Mouse (Mus musculus) liver, adult 2 months (tissue): ENCODE measurements at regions not wholly inside any gene's neighbourhood (a gene's known extent, or its start where the extent isn't known, plus 50 kb on each side); places are given as distances from the start of the nearest gene placed in this dataset.

Source experiments
- DNase-seq: peaks from one replicate; pipeline ENCODE4 v3.0.0-alpha.2; 2011; ENCODE audit warnings: low read depth, low spot score; ENCODE audit errors: extremely low read depth
- H3K27ac ChIP-seq: fragments of 200-500 bp; replicated peaks from 2 replicates; pipeline ENCODE4 v1.5.1; 2012; ENCODE audit warnings: low read depth, mild to moderate bottlenecking, control low read depth, inconsistent platforms, low read length; ENCODE audit not compliant: insufficient read depth
- H3K27me3 ChIP-seq: fragments of 200-500 bp; 2 replicates; pipeline ENCODE4 v1.6.1; 2012; ENCODE audit warnings: mild to moderate bottlenecking, moderate library complexity, low read length, inconsistent platforms; ENCODE audit not compliant: control insufficient read depth, insufficient read depth
- H3K36me3 ChIP-seq: fragments of 200-500 bp; 2 replicates; pipeline ENCODE4 v1.6.1; 2012; ENCODE audit warnings: low read length, inconsistent platforms; ENCODE audit not compliant: control insufficient read depth, insufficient read depth
- H3K4me1 ChIP-seq: fragments of 200-500 bp; 2 replicates; pipeline ENCODE4 v1.6.1; 2011; ENCODE audit warnings: low read length; ENCODE audit not compliant: control insufficient read depth, insufficient read depth
- H3K4me3 ChIP-seq: fragments of 200-500 bp; 2 replicates; pipeline ENCODE4 v1.5.1; 2011; ENCODE audit warnings: low read depth, mild to moderate bottlenecking, control low read depth, low read length, moderate library complexity; ENCODE audit not compliant: insufficient read depth
- H3K79me2 ChIP-seq: fragments of 200-500 bp; 2 replicates; pipeline ENCODE4 v1.6.1; 2012; ENCODE audit warnings: inconsistent platforms, mild to moderate bottlenecking, low read length, moderate library complexity; ENCODE audit not compliant: control insufficient read depth, insufficient read depth
- H3K9ac ChIP-seq: fragments of 200-500 bp; 2 replicates; pipeline ENCODE4 v1.6.1; 2012; ENCODE audit warnings: low read depth, mild to moderate bottlenecking, control low read depth, inconsistent platforms, low read length
- CTCF ChIP-seq: fragments of 200-500 bp; IDR thresholded peaks from 2 replicates; pipeline ENCODE4 v1.5.1; 2011; ENCODE audit warnings: low read depth, low read length, control low read depth
- POLR2A ChIP-seq: fragments of 200-500 bp; IDR thresholded peaks from 2 replicates; pipeline ENCODE4 v1.6.1; 2011; ENCODE audit warnings: low read length, control low read depth; ENCODE audit not compliant: insufficient read depth; ENCODE audit errors: extremely low read depth
- WGBS: fragments of 180-500 bp; shearing (Covaris S2); methylation state at CpG from one replicate; pipeline ENCODE4 v1.1.7; 2018; 5-methylcytosine and 5-hydroxymethylcytosine counted together

GRCm38 (mm10) chr3:120732391-120732790 lies 439.1 kb downstream of the Rwdd3 start:
- Histone ChIP-seq H3K4me1 (no peaks in the 10 kb centered on the region), H3K79me2 (no peaks in the 10 kb centered on the region), H3K9ac (no peak overlapping the region), H3K4me3 (no peak overlapping the region), H3K27me3 (no peaks in the 10 kb centered on the region), H3K36me3 (no peaks in the 10 kb centered on the region), H3K27ac (no peak overlapping the region)
- no peak for DNase-seq
- TF ChIP-seq POLR2A, result no peak
- TF ChIP-seq CTCF, result no peak
- WGBS, result 87% methylated on average over 8 of the region's 8 CpGs

- Histone ChIP-seq H3K27me3 (no peaks in the 10 kb centered on the region), H3K27ac (no peak overlapping the region), H3K36me3 (no peaks in the 10 kb centered on the region), H3K9ac (no peak overlapping the region), H3K4me1 (no peaks in the 10 kb centered on the region), H3K79me2 (no peaks in the 10 kb centered on the region), H3K4me3 (no peak overlapping the region)
- WGBS, result 82% methylated on average over 9 of the region's 9 CpGs
- DNase-seq, result no peak
- TF ChIP-seq CTCF, result no peak
- TF ChIP-seq POLR2A, result no peak
Observed at GRCm38 (mm10) chr3:120731287-120731686, 440.2 kb downstream of the Rwdd3 start.

DNA sequence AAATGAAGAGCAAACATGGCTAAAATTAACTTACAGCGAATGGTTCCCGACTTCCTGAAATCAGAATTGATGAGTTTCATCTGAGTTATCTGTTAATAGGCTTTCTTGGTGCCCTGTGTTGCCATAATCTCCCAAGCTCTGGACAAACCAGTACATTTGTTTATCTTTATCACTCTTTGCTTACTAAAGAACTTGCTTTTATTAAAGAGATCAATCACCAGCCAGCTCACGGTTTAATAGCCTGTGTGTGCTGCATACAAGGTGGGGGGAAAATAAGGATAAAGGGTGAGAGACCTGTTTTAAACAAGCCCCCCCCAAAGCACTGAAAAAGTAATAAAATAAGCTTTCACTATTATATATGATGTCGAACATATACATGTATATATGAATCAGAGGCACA lies 441.3 kb downstream of the Rwdd3 start:
- H3K4me1 ChIP-seq, result no peaks in the 10 kb centered on the region
- no peak overlapping the region for H3K27ac ChIP-seq
- TF ChIP-seq POLR2A (no peak), CTCF (no peak)
- DNase-seq, result no peak
- no peaks in the 10 kb centered on the region for H3K27me3 ChIP-seq
- H3K4me3 ChIP-seq, result no peak overlapping the region
- no peak overlapping the region for H3K9ac ChIP-seq
- 68% methylated on average over 4 of the region's 4 CpGs for WGBS
- no peaks in the 10 kb centered on the region for H3K36me3 ChIP-seq
- H3K79me2 ChIP-seq, result no peaks in the 10 kb centered on the region

GRCm38 (mm10) chr3:120729671-120730070 lies 441.8 kb downstream of the Rwdd3 start:
- no peaks in the 10 kb centered on the region for H3K36me3 ChIP-seq
- no peak overlapping the region for H3K4me3 ChIP-seq
- no peak overlapping the region for H3K9ac ChIP-seq
- TF ChIP-seq CTCF (no peak), POLR2A (no peak)
- no peak for DNase-seq
- no peaks in the 10 kb centered on the region for H3K4me1 ChIP-seq
- no peak overlapping the region for H3K27ac ChIP-seq
- WGBS, result 62% methylated on average over 5 of the region's 5 CpGs
- H3K79me2 ChIP-seq, result no peaks in the 10 kb centered on the region
- H3K27me3 ChIP-seq, result no peaks in the 10 kb centered on the region

GRCm38 (mm10) chr3:120685227-120685626 lies 486.3 kb downstream of the Rwdd3 start:
- no peaks in the 10 kb centered on the region for H3K79me2 ChIP-seq

GRCm38 (mm10) chr3:120675906-120676305 lies 495.6 kb downstream of the Rwdd3 start:
- Histone ChIP-seq H3K4me3 (no peak overlapping the region), H3K9ac (no peak overlapping the region), H3K79me2 (no peaks in the 10 kb centered on the region), H3K27me3 (no peaks in the 10 kb centered on the region), H3K4me1 (no peaks in the 10 kb centered on the region), H3K36me3 (no peaks in the 10 kb centered on the region), H3K27ac (no peak overlapping the region)
- no peak for DNase-seq
- WGBS, result 63% methylated on average over 2 of the region's 2 CpGs
- TF ChIP-seq CTCF, result no peak
- TF ChIP-seq POLR2A, result no peak

More at GRCm38 (mm10) chr3:120685227-120685626, 486.3 kb downstream of the Rwdd3 start:
- Histone ChIP-seq H3K9ac (no peak overlapping the region), H3K27me3 (no peaks in the 10 kb centered on the region), H3K27ac (no peak overlapping the region), H3K36me3 (no peaks in the 10 kb centered on the region), H3K4me3 (no peak overlapping the region), H3K4me1 (no peaks in the 10 kb centered on the region)
- no peak for DNase-seq
- WGBS, result 69% methylated on average over 4 of the region's 4 CpGs
- TF ChIP-seq POLR2A (no peak), CTCF (no peak)
